Mouse (Mus musculus) activated CD4-positive, CD25-positive, alpha-beta regulatory T cell (primary cell): Measurements from ENCODE around the gene Wnt3a. TPM values are rescaled to one million over a fixed set of nuclear protein-coding genes. Genes with fewer than 3 reads are reported as not detected.

ENCODE experiments used
- polyA plus RNA-seq, 2 experiments: library from polyadenylated mRNA; unstranded; fragments of 100-300 nt; shearing (Covaris generic); gene quantifications; one replicate each; pipeline ENCODE4 v1.2.1; 2017

Wnt3a gene
- not detected for polyA plus RNA-seq

GRCm38 (mm10) chr11:59290702-59291303 is at the start of gene Wnt3a:
TSS of gene Wnt3a (minus strand) at chr11:59290752.

GRCm38 (mm10) chr11:59306461-59307421 is 16.2 kb upstream of the Wnt3a start, which contains the start of gene Wnt9a:
TSS of gene Wnt9a (plus strand) at chr11:59306928.

GRCm38 (mm10) chr11:59228122-59228953 is 62.2 kb downstream of the Wnt3a start, which contains the start of gene Arf1:
TSS of gene Arf1 (minus strand) at chr11:59228270.

GRCm38 (mm10) chr11:59208153-59208831 is 82.3 kb downstream of the Wnt3a start, which contains the start of gene 2310033P09Rik:
TSS of gene 2310033P09Rik (plus strand) at chr11:59208321.

GRCm38 (mm10) chr11:59202081-59202995 is 88.2 kb downstream of the Wnt3a start, which contains the start of gene Mrpl55:
TSS of gene Mrpl55 (plus strand) at chr11:59202486.

Other genes with a start within 250 kb of the Wnt3a start
- gene Obscn, start 154.3 kb downstream of the Wnt3a start, polyA plus RNA-seq: under 1 TPM; 0.01 to 0.08 TPM
- 1 to 10 TPM; 8.4 to 9.3 TPM for gene Iba57, start 127.0 kb downstream of the Wnt3a start, polyA plus RNA-seq
- gene Gjc2, start 107.5 kb downstream of the Wnt3a start, polyA plus RNA-seq: not detected
- gene Guk1, start 98.5 kb downstream of the Wnt3a start, polyA plus RNA-seq: 100 to 1,000 TPM in 1 of 2 experiments, 10 to 100 TPM in 1; 64.2 to 103 TPM
- 10 to 100 TPM; 37.4 to 52.8 TPM for gene Mrpl55, start 88.3 kb downstream of the Wnt3a start, polyA plus RNA-seq
- gene 2310033P09Rik, start 82.4 kb downstream of the Wnt3a start, polyA plus RNA-seq: 10 to 100 TPM; 30.3 to 44.6 TPM
- gene Arf1, start 62.5 kb downstream of the Wnt3a start, polyA plus RNA-seq: 100 to 1,000 TPM; 488 to 499 TPM
- under 1 TPM in 1 of 2 experiments, not detected in 1; 0.05 TPM for gene Wnt9a, start 16.2 kb upstream of the Wnt3a start, polyA plus RNA-seq
- gene Prss38, start 84.9 kb upstream of the Wnt3a start, polyA plus RNA-seq: under 1 TPM in 1 of 2 experiments, not detected in 1; 0.55 TPM
- gene Jmjd4, start 159.3 kb upstream of the Wnt3a start, polyA plus RNA-seq: 1 to 10 TPM; 8.7 to 9.5 TPM
- 10 to 100 TPM; 50.0 to 51.6 TPM for gene Snap47, start 160.4 kb upstream of the Wnt3a start, polyA plus RNA-seq
- 1 to 10 TPM; 3.1 to 3.7 TPM for gene Zfp867, start 181.7 kb upstream of the Wnt3a start, polyA plus RNA-seq
- 10 to 100 TPM; 13.2 to 19.7 TPM for gene Zkscan17, start 236.0 kb upstream of the Wnt3a start, polyA plus RNA-seq